Mouse (Mus musculus): Measurements from ENCODE around the gene Sprr2k. TPM values are rescaled to one million over a fixed set of nuclear protein-coding genes. Genes with fewer than 3 reads are reported as not detected.
"Not testable (repeated sequence)": the region's sequence is repeated elsewhere in the genome, so short reads cannot be mapped to it uniquely, and the experiment has no call there.

Gene Sprr2k
- polyA plus RNA-seq, 1 experiment from 2014 or later, result 0.18 TPM

GRCm38 (mm10) chr3:92481249-92481648 lies 48.9 kb downstream of the Sprr2k start:
- not testable (repeated sequence) for ATAC-seq; H3K9ac ChIP-seq (replicated peaks); H3K4me3 ChIP-seq (ENCODE audit: low read depth, low read length); H3K9me3 ChIP-seq (ENCODE audit: low read length); H3K27me3 ChIP-seq (ENCODE audit: insufficient read depth, low read length); H3K27ac ChIP-seq (ENCODE audit: low read depth); H3K4me2 ChIP-seq (ENCODE audit: low read depth, low read length); H3K4me1 ChIP-seq (ENCODE audit: insufficient read depth); H3K36me3 ChIP-seq (replicated peaks; ENCODE audit: insufficient read depth, low read length); DNase-seq
- TF ChIP-seq CTCF (IDR thresholded peaks at IDR 0.05; ENCODE audit: low read depth), result peak; percentile 45

Other genes starting within 250 kb of the Sprr2k start
- not detected in 2 replicates for gene Sprr2a1, start 216.8 kb upstream of the Sprr2k start, polyA plus RNA-seq (2015; fragmentation: Nextera tagmentation; extraction: Ambion mirVana)
- 0.21 TPM in 1 of 2 replicates, not detected in the other for gene Sprr2a2, start 216.7 kb upstream of the Sprr2k start, polyA plus RNA-seq (2015; fragmentation: Nextera tagmentation; extraction: Ambion mirVana)
- gene Sprr2a3, start 147.2 kb upstream of the Sprr2k start, polyA plus RNA-seq (2015; fragmentation: Nextera tagmentation; extraction: Ambion mirVana), result not detected in 2 replicates
- not detected in 2 replicates for gene Sprr2b, start 116.0 kb upstream of the Sprr2k start, polyA plus RNA-seq (2015; fragmentation: Nextera tagmentation; extraction: Ambion mirVana)
- not detected in 2 replicates for gene Sprr2d, start 93.4 kb upstream of the Sprr2k start, polyA plus RNA-seq (2015; fragmentation: Nextera tagmentation; extraction: Ambion mirVana)
- gene Sprr2e, start 80.4 kb upstream of the Sprr2k start, polyA plus RNA-seq (2015; fragmentation: Nextera tagmentation; extraction: Ambion mirVana), result not detected in 2 replicates
- gene Sprr2f, start 67.4 kb upstream of the Sprr2k start, polyA plus RNA-seq (2015; fragmentation: Nextera tagmentation; extraction: Ambion mirVana), result not detected in 2 replicates
- gene Sprr2h, start 46.9 kb upstream of the Sprr2k start, polyA plus RNA-seq (2015; fragmentation: Nextera tagmentation; extraction: Ambion mirVana), result not detected in 2 replicates
- gene Sprr2i, start 24.6 kb upstream of the Sprr2k start, polyA plus RNA-seq (2015; fragmentation: Nextera tagmentation; extraction: Ambion mirVana), result not detected in 2 replicates
- not detected in 2 replicates for gene Sprr2j-ps, start 14.5 kb upstream of the Sprr2k start, polyA plus RNA-seq (2015; fragmentation: Nextera tagmentation; extraction: Ambion mirVana)
- 4.1 and 4.5 TPM in 2 replicates for gene Gm9774, start 3.2 kb upstream of the Sprr2k start, polyA plus RNA-seq (2015; fragmentation: Nextera tagmentation; extraction: Ambion mirVana)
- not detected in 2 replicates for gene Sprr1b, start 6.2 kb downstream of the Sprr2k start, polyA plus RNA-seq (2015; fragmentation: Nextera tagmentation; extraction: Ambion mirVana)
- not detected in 2 replicates for gene Sprr3, start 26.1 kb downstream of the Sprr2k start, polyA plus RNA-seq (2015; fragmentation: Nextera tagmentation; extraction: Ambion mirVana)
- gene Sprr1a, start 53.3 kb downstream of the Sprr2k start, polyA plus RNA-seq (2015; fragmentation: Nextera tagmentation; extraction: Ambion mirVana), result 0.14 TPM in 1 of 2 replicates, not detected in the other
- gene Sprr4, start 67.9 kb downstream of the Sprr2k start, polyA plus RNA-seq (2015; fragmentation: Nextera tagmentation; extraction: Ambion mirVana), result not detected in 2 replicates
- gene 2310046K23Rik, start 101.9 kb downstream of the Sprr2k start, polyA plus RNA-seq (2015; fragmentation: Nextera tagmentation; extraction: Ambion mirVana), result not detected in 2 replicates
- gene Ivl, start 141.2 kb downstream of the Sprr2k start, polyA plus RNA-seq (2015; fragmentation: Nextera tagmentation; extraction: Ambion mirVana), result not detected in 2 replicates
- gene Smcp, start 156.4 kb downstream of the Sprr2k start, polyA plus RNA-seq (2015; fragmentation: Nextera tagmentation; extraction: Ambion mirVana), result 5.1 and 6.3 TPM in 2 replicates
- gene 2210017I01Rik, start 174.9 kb downstream of the Sprr2k start, polyA plus RNA-seq (2015; fragmentation: Nextera tagmentation; extraction: Ambion mirVana), result not detected in 2 replicates
- not detected in 2 replicates for gene Lce6a, start 189.1 kb downstream of the Sprr2k start, polyA plus RNA-seq (2015; fragmentation: Nextera tagmentation; extraction: Ambion mirVana)
- gene Lce1a1, start 215.7 kb downstream of the Sprr2k start, polyA plus RNA-seq (2015; fragmentation: Nextera tagmentation; extraction: Ambion mirVana), result not detected in 2 replicates
- gene Lce1b, start 224.3 kb downstream of the Sprr2k start, polyA plus RNA-seq (2015; fragmentation: Nextera tagmentation; extraction: Ambion mirVana), result not detected in 2 replicates
- not detected in 2 replicates for gene Lce1a2, start 237.7 kb downstream of the Sprr2k start, polyA plus RNA-seq (2015; fragmentation: Nextera tagmentation; extraction: Ambion mirVana)
- gene Lce1c, start 246.7 kb downstream of the Sprr2k start, polyA plus RNA-seq (2015; fragmentation: Nextera tagmentation; extraction: Ambion mirVana), result not detected in 2 replicates